Mouse (Mus musculus): Measurements from ENCODE around the gene Mlh3. TPM values are rescaled to one million over a fixed set of nuclear protein-coding genes. Genes with fewer than 3 reads are reported as not detected.
"Not testable (repeated sequence)": the region's sequence is repeated elsewhere in the genome, so short reads cannot be mapped to it uniquely, and the experiment has no call there.

Mlh3 gene
- total RNA-seq, 4 experiments from 2014 or later: 10.8 to 12.1 (median 11.7) TPM

DNA sequence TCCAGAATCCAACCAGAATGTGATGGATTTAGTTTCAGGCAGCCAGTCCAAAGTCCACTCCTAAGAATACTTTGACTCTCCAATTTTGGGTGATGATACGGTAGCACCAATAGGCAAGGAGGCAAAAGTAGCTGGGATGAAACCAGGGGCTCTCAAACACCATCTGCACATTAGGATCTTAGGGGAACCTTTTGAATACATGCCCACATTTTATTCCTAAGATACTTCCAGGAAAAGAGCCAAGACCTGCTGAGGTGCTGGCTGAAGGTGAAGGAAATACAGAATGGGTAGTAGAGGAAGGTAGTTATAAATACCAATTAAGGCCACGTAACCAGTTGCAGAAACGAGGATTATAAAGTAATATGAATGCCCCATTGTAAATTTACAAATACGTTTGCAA is 11.4 kb upstream of the Mlh3 start:
- not testable (repeated sequence) for DNase-seq (ENCODE audit: low spot score in 2 of 2)

GRCm38 (mm10) chr12:85280845-85281651 is 10.6 kb upstream of the Mlh3 start:
- no peak for DNase-seq (ENCODE audit: low spot score in 2 of 2)

GRCm38 (mm10) chr12:85280105-85280844 is 9.9 kb upstream of the Mlh3 start:
- DNase-seq (ENCODE audit: low spot score in 2 of 2): peak; percentile 95 to 96

GRCm38 (mm10) chr12:85279396-85280080 is 9.1 kb upstream of the Mlh3 start:
- no peak for DNase-seq (ENCODE audit: low spot score in 2 of 2)

- DNase-seq (ENCODE audit: low spot score in 2 of 2): no peak
Observed at GRCm38 (mm10) chr12:85278919-85279318, 8.5 kb upstream of the Mlh3 start.

DNA sequence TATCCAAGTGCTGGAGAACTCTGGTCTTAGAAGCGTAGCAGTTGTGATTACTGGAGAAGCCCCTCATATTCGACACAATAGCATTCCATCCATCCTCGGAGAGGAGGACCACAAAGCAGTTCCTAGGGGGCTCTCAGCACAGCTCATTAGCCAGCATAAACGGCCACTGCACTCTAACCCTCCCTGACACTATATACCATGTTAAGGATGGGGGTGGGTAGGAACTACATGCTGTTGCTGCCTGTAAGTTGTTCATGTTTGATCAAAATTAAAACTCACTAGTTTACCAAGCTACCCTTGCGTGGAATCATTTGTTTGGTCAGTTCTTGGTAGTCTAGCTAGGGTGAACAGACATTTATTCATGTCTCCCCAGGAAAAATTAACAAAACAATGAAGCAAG is 5.9 kb upstream of the Mlh3 start:
- DNase-seq (ENCODE audit: low spot score in 2 of 2): no peak

- DNase-seq (ENCODE audit: low spot score in 2 of 2): no peak
Observed at GRCm38 (mm10) chr12:85273508-85273907, 3.1 kb upstream of the Mlh3 start.

DNA sequence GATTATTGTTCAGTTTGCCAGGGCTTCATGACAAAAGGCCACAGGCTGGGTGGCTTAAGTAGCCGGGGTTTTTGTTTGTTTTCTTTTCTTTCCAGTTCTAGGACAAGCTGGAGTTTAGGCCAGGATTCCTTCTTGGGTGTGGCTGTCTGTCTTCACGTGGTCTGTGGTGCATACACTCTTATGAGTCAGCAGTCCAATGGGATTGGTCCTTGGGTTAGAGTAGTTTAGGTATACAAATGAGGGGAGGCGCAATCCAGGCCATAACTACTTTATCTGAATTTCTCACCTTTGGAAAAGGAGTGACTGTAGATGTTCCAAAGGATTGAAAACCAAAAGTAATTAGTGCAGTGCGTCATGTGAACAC is 1.4 kb upstream of the Mlh3 start:
- DNase-seq (ENCODE audit: low spot score in 2 of 2): no peak

DNA sequence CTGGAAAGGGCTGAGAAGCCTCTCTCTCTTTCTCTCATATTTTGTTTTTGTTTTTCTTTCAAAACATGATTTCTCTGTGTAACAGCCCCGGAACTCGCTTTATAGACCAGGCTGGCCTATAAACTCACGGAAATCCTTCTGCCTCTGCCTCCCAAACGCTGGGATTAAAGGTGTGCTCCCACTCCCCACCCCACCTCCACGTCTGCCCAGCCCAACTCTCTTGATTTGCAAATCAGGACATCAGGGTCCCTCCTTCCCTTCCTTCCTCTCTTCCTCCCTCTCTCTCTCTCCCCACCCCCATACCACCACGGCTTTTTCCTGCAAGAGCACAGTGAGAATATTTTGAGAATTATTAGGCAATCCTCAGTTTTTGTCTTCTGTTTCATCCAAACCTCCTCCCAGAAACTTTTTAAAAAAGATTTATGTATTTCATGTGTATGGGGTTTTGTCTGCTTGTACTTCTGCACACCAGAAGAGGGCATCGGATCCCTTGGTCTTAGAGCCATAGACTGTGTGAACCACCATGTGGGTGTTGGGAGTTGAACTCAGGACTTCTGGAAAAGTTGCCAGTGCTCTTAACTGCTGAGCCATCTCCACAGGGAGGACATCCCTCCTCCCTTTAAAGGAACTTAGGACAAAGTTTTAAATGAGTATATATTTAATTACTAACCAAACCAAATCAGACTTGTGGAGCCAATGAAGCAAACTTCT is 888 bp upstream of the Mlh3 start:
- DNase-seq (ENCODE audit: low spot score in 2 of 2): no peak

DNA sequence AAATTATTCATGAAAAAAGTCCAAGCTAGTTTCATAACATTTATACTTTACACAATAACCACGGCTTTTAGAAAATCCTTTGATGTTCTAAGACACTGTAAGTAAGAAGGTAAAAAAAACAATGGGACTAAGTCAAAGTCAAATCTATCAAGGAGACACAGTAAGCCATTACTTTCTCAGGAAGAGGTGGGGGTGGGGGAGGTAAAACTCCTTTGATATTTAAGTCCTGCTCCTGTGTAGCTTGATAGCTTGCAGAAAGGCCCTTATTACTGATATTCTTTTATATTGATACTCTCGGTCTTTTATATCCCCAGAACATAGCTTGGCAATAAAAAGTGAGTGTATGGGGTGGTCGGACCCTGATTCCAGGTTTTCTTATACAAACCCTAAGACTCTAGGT is 578 bp downstream of the Mlh3 start:
- DNase-seq (ENCODE audit: low spot score in 2 of 2): no peak

DNA sequence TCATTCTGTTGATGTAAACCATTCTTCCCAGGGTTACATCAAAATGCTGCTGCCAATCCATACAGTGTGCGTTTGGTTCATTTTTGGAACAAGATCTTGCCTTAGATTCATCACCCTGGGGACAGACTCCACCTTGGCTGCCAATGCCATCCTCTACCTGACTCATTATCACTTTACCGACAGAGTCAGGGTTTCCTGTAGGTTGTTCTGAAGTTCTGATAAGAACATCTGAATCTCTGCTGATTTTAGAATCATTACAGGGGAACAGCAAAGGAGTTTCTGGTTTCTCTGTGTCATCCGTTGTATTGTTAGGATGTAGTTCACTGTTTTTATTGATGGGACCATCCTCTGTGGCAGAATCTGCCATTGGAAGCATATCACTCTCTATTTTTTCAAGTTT is 4.2 kb downstream of the Mlh3 start:
- DNase-seq (ENCODE audit: low spot score in 2 of 2): no peak

GRCm38 (mm10) chr12:85264940-85265339 is 5.5 kb downstream of the Mlh3 start:
- no peak for DNase-seq (ENCODE audit: low spot score in 2 of 2)

DNA sequence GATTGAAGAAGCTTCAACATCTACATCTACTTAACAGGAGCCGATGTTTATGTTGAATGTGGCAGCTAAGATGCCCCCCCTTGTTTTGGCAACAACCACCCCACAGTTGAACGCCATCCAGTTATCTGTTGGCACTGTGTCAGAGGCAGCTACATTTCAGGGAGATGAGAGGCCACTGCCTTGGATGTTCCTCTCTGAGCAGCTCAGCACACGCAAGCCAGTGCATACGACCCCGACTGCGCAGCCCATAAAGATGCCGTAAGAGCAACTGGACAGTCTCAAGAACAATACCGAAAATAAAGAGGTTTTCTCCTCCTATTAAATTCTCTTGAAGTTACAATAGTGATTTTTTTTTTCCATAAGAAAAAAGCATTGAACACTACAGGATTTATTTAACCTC is 5.9 kb downstream of the Mlh3 start:
- DNase-seq (ENCODE audit: low spot score in 2 of 2): no peak

DNA sequence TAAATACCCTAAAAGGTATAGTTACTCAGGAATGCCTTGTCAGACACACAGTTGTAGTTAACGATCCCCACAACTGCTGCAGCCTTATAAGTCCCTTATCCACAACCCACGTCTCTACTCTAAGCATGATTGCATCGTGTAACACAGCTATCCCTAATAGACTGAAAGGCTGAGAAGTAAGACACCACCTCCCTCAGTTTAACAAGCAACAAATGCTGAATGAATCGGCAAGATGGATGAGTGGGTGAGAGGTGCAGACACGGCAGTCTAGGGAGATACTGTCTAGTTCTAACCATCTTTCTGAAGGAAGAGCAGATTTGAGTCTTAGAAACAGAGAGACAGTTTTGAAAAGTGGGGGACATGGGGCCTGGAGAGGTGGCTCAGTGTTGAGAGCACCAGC is 7.2 kb downstream of the Mlh3 start:
- no peak for DNase-seq (ENCODE audit: low spot score in 2 of 2)

DNA sequence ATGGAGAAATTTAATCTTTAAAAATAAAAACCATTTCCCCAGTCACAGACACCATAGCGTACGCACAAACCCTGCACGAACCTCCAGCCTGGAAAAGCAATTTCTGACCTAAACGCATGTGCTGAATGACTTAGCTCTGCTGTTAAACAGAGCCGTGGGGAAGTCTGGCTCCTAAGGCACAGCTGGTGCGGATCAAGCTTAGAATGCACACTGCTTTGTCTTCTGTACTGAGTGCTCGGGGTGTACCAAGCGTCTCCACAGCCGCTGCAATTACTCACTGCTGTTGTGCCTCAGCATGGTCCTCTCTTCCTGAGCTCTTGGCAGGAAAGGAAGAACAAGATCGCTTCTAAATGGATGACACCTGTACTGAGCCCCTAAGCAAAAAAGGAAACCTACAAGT is 7.9 kb downstream of the Mlh3 start:
- no peak for DNase-seq (ENCODE audit: low spot score in 2 of 2)

DNA sequence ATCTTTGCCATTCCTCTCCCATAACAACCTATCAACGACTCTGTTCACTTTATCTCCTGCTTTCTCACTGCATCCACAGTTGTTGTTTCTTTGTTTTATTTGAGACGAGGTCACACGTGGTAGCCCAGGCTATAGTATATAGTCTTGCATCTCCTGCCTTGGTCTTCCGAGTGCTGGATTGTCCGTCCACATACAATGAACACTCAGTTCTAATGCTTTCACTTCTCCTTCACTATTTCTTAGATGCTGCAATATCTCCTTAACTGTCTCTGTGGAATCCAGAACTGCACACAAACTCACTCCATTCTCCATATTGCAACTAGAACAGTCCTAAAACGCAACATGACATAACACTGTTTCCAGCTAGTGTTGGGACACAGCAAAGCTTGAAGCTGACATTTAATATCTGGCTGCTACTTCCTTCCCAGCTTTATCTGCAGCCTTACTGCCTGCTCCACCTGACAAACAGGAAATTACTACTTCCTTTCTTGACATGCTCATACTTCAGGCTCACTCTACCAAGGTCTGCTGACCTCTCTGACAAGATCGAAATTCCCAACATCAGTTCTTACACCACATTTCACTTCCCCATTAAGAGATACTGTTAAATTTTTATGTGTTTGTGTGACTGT is 13.3 kb downstream of the Mlh3 start:
- no peak for DNase-seq (ENCODE audit: low spot score in 2 of 2)

GRCm38 (mm10) chr12:85256074-85256751 is 14.2 kb downstream of the Mlh3 start:
- DNase-seq (ENCODE audit: low spot score in 2 of 2): no peak

GRCm38 (mm10) chr12:85252083-85252482 is 18.3 kb downstream of the Mlh3 start:
- no peak for DNase-seq (ENCODE audit: low spot score in 2 of 2)

DNA sequence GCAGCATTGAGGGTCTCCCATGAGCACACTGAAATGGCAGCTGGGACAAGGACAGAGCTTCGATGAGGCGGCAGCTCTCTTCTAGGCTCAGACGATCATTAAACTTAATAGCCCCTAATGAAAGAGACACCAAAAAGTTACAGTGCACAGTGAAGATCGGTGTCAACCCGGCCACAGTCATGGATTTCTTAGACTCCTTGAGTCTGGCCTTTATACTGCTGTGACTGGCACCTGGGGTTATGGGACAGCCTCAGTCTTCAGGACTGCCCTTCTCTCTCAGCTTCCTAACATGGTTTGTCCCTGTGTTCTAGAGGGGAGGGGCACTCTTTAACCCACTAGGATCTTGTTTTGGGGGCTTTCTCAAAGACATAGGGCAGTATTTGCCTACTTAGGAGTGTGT is 32.8 kb downstream of the Mlh3 start:
- DNase-seq (ENCODE audit: low spot score in 2 of 2): no peak
